Mouse (Mus musculus) thymus, postnatal 0 days (tissue): Measurements from ENCODE around the gene Ssu2. TPM values are rescaled to one million over a fixed set of nuclear protein-coding genes. Genes with fewer than 3 reads are reported as not detected.

Experiments used
- DNase-seq: peaks from one replicate; pipeline ENCODE4 v3.0.0-alpha.2; 2015; ENCODE audit warnings: low spot score
- polyA plus RNA-seq: library from polyadenylated mRNA; unstranded; fragments of >200 nt; fragmentation: Nextera tagmentation; extraction: Ambion mirVana; gene quantifications from 2 replicates; pipeline ENCODE4 v1.2.1, GENCODE M21; 2015

Ssu2 gene
- polyA plus RNA-seq: 1.0 and 1.2 TPM in 2 replicates

GRCm38 (mm10) chr6:112387947-112388346, at the start of gene Ssu2:
Gene Ssu2 (minus strand): TSS chr6:112388023.
- no peak for DNase-seq

- no peak for DNase-seq
Observed at GRCm38 (mm10) chr6:112426018-112426732, 38.4 kb upstream of the Ssu2 start.

DNA sequence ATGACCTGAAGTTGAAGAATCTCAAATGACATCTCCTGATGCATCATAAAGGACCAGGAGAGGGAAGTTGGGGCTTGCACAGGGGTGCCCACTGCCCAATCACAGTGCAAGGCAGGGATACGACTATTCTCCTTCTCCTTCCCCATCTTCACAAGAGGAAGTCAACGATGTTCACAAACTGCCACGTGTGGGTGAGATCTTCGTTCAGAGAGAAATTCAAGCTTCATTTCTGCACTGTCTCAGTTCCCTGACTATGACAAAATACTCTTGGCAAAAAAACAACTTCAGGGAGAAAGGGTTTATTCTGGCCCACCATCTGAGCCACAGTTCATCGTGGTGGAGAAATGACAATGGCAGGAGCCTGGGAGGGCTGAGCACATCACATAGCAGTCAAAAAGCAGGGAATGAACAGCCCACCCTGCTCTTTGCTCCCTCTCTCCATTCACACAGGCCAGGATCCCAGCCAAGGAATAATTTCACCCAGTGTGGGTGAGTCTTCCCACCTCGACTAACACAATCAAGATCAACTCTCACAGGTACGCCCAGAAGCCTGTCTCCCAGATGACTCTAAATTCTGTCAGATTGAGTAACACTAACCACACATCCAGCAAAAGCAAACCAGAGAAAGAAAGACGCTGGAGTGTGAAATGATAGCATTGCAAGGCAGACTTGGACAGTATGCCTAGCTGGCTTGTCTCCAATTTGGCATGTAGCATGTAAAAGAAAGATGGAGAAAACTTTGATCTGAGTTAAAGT, 36.1 kb upstream of the Ssu2 start:
- DNase-seq: no peak

DNA sequence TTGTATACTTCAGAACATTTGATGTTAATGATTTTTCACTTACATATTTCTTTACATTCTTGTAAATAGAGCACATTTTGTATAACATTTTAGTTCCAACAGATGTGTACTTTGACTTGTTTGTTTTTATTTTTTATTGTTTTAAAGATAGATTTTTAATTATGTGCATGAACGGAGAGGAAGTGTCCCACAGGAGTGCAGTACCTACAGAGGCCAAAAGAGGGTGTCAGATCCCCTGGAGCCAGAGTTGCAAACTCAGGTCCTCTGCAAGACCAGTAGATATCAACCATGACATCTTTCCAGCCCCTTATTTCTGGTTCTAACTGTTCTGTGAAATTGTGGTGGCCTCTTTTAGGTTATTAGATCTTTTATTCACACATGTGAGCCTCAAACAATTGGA, 33.1 kb upstream of the Ssu2 start:
- no peak for DNase-seq

- DNase-seq: no peak
Observed at GRCm38 (mm10) chr6:112419333-112419732, 31.5 kb upstream of the Ssu2 start.

- no peak for DNase-seq
Observed at GRCm38 (mm10) chr6:112404111-112404510, 16.3 kb upstream of the Ssu2 start.

GRCm38 (mm10) chr6:112401953-112402683, 14.3 kb upstream of the Ssu2 start:
- no peak for DNase-seq

DNA sequence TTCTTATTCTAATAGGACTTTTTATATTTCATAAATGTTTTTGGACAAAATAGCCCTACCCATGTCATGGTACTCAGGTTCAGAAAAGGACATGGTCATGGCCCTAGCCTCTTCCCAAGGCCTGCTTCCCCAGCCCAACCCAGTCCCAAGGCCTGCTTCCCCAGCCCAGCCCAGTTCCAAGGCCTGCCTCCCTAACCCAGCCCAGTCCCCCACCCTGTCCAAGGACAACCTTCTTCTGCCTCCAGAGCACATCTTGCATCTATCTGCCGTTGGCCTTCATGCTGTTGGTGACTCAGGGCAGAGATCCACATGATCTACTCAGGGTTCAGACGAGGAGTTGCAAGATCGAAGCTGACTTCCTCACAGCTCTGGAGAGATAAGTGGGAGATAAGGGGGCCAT, 9.5 kb upstream of the Ssu2 start:
- no peak for DNase-seq

DNA sequence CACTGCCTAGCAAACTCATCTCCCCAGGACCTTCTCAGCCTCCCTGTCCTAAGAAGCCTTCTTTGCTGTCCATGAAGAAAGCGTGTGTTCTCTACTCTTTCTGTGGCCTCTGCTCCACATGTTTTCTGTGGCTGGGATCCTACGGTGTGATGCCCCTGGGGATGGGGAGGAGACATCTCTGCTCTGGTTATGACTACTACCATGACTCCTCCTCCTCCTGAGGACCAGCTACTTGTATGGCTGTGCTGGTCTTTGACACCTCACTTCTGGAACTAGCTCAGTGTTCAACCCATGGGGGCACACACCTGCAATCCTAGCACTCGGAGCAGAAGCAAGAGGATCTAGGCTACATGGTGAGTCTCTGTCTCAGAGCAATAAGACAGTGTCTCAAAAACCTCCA, 8.5 kb upstream of the Ssu2 start:
- no peak for DNase-seq

- DNase-seq: no peak
Observed at GRCm38 (mm10) chr6:112388385-112388784, 562 bp upstream of the Ssu2 start.

DNA sequence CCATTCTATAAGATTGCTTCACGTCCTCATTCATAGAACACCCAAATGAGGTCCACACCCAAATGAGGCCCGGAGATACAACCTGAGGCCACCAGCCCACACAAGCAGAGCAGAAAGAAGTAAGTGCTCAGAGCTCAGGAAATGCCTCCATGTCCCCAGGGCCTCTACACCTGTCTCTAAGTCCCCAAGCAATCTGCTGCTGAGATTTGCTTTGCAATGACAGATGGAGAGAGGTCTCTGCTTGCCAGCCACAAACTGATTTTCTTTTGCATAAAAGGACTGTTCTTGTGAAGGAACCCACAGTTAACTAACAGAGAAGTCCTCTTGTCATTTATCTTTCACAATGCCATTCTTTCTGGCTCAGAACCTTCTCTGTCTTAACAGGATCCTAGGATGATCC, 1.6 kb downstream of the Ssu2 start:
- no peak for DNase-seq

- DNase-seq: no peak
Observed at GRCm38 (mm10) chr6:112382990-112383685, 4.7 kb downstream of the Ssu2 start.

GRCm38 (mm10) chr6:112379054-112379453, 8.8 kb downstream of the Ssu2 start:
- DNase-seq: no peak

DNA sequence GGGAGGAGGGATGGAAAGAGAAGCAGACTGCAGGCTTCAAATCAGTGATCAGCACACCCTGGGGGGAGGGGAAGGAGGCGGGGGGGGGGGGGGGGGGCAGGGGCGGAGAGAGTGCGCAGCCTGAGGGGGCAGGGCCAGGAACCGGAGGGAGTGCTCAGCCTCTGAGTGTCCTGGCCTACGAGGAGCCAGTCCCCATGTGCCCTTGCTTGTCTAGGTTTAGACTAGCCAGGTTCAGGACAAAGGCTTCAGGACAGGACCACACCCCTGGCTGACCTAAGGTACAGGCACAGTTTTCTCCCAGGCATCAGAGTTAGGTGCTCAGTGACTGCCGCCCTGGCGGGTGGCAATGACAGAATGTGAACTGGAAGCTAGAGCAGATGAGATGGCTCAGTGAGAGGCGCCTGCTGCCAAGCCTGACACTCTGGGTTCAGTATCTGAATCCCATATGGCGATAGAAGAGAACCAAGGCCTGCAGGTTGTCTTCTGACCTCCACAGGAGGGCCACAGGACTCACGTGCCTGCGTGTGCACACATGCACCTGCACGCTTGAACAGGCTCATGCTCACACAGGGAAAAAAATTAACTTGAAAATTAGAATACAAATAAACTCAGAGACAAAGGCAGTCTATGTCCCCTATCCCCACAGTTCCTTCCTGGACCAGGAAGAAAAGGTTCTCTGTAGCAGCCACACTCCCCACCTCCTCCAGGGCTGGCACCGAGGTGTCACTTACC, 12.0 kb downstream of the Ssu2 start:
- DNase-seq: no peak

- peak; percentile 45 for DNase-seq
Observed at GRCm38 (mm10) chr6:112373886-112374585, 13.8 kb downstream of the Ssu2 start.

DNA sequence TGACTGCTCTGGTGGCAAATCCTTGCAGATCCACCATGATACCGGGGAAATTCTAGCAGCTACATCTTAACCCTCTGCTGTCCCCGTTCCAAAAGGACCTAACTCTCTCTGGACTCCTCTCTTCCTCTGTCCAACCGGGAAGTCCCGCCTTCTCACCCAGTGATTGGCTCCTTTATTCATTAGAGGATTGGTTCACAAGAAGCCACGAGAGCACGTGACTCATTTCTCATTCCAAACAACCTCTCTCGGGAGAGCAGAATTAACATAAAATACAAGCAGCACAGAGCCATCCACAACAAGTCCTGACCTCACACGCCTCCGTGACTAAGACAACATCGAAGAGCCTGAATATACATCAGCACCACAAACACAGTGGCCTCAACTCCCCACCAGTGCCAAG, 22.5 kb downstream of the Ssu2 start:
- DNase-seq: no peak

- peak; percentile 35 for DNase-seq
Observed at GRCm38 (mm10) chr6:112364581-112364980, 23.2 kb downstream of the Ssu2 start.

- peak; percentile 9 for DNase-seq
Observed at GRCm38 (mm10) chr6:112362349-112362958, 25.4 kb downstream of the Ssu2 start.

DNA sequence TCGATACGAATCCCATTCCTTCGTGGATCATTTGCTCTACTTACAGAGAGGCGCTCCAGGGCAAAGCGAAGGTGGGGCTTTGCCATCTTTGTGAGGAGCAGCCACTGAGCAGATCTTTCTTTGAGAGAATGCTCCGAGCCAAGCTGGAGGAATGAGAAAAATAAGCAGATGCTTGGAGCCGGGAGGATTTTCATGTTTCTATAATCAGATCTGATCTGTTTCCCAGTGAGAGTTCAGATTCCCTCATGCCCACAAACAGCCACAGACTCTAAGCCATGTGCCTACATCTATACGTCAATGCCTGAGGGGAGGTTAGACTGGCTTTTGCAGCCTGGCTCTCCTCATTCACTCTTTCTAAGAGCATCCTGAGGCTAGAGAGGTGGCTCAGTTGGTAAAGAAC, 27.1 kb downstream of the Ssu2 start:
- DNase-seq: no peak

GRCm38 (mm10) chr6:112359341-112359740, 28.5 kb downstream of the Ssu2 start:
- DNase-seq: no peak
